Mouse (Mus musculus): ENCODE measurements around the gene Jagn1. TPM values are rescaled to one million over a fixed set of nuclear protein-coding genes. Genes with fewer than 3 reads are reported as not detected.
A peak's percentile ranks its signal among the peaks of the same experiment; 100 is the strongest.

Gene Jagn1
- total RNA-seq, 1 experiment: 119 TPM

DNA sequence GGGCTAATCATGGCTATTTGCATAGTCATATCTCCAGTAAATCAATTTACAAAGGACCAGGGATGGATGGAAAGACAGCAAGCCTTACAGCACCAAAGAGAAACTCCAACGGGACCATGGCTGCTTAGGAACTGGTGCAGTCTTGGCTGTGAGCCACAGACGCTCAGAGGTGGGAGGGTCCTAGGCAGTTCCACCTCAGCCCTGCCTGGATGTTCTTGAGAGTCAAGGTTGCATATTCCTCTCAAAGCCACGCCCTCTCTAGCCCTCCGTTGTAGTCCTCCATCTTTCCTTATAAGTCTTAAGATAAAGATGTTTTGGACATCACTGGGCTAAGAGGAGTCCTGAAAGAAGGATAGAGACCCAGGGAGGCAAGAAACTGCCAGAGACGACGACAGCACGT, 21.7 kb downstream of the Jagn1 start:
- Histone ChIP-seq H3K4me3 (ENCODE audit: insufficient read depth in 1 of 2, low read depth in 1 of 2, low read length in 2 of 2, poor library complexity in 1 of 2, severe bottlenecking in 1 of 2) (no peak overlapping the region), H3K4me1 (ENCODE audit: control insufficient read depth in 2 of 2, insufficient read depth in 2 of 2, low read length in 2 of 2, poor library complexity in 1 of 2) (no peaks in the 10 kb centered on the region; a peak in 1 of 4 replicates), H3K9me3 (ENCODE audit: control insufficient read depth, insufficient read depth, low read depth, low read length) (no peaks in the 10 kb centered on the region), H3K36me3 (ENCODE audit: control insufficient read depth, insufficient read depth, low read length, poor library complexity, severe bottlenecking) (no peaks in the 10 kb centered on the region), H3K27ac (ENCODE audit: insufficient read depth, low read depth, low read length, poor library complexity, severe bottlenecking) (no peak overlapping the region), H3K9ac (ENCODE audit: insufficient read depth, low read depth, low read length, poor library complexity, severe bottlenecking) (no peak overlapping the region)
- no peak for DNase-seq (ENCODE audit: low read depth, low spot score)
- in situ Hi-C loops (cut with MboI; ENCODE audit: low sequenced_read_pairs in 2 of 2, unreplicated experiment in 2 of 2): no loop called here
- TF ChIP-seq HCFC1 (IDR thresholded peaks at IDR 0.05; ENCODE audit: borderline replicate concordance, insufficient read depth, low read length) (no peak), ZNF384 (IDR thresholded peaks at IDR 0.05; ENCODE audit: low read depth, low read length) (no peak), ZC3H11A (IDR thresholded peaks at IDR 0.05; ENCODE audit: borderline replicate concordance, low read depth, low read length) (no peak), MAFK (IDR thresholded peaks at IDR 0.05; ENCODE audit: insufficient read depth, low read depth, low read length) (no peak), CHD2 (IDR thresholded peaks at IDR 0.05; ENCODE audit: low read depth, low read length) (no peak)

DNA sequence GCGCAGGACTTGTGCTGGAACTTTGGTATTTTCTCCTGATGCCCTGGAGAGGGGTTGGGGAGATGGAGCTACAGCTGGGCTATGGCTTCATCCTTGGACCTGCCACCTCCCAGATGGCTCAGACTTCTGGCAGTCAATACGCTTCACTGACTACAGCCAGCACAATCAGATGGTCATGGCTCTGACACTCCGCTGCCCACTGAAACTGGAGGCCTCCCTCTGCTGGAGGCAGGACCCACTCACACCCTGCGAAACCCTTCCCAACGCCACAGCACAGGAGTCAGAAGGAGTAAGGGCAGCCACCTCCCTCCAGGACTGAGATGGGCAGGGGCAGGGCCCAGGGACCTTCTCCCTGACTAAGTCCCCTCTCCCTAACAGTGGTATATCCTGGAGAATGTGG, 23.2 kb downstream of the Jagn1 start:
- no peak for TF ChIP-seq HCFC1 (IDR thresholded peaks at IDR 0.05; ENCODE audit: borderline replicate concordance, insufficient read depth, low read length)
- no peak for TF ChIP-seq ZC3H11A (IDR thresholded peaks at IDR 0.05; ENCODE audit: borderline replicate concordance, low read depth, low read length)
- TF ChIP-seq CHD2 (IDR thresholded peaks at IDR 0.05; ENCODE audit: low read depth, low read length): no peak
- no peak for TF ChIP-seq MAFK (IDR thresholded peaks at IDR 0.05; ENCODE audit: insufficient read depth, low read depth, low read length)
- no peak for TF ChIP-seq ZNF384 (IDR thresholded peaks at IDR 0.05; ENCODE audit: low read depth, low read length)
- H3K9ac ChIP-seq (ENCODE audit: insufficient read depth, low read depth, low read length, poor library complexity, severe bottlenecking): no peak overlapping the region
- H3K4me3 ChIP-seq (ENCODE audit: insufficient read depth in 1 of 2, low read depth in 1 of 2, low read length in 2 of 2, poor library complexity in 1 of 2, severe bottlenecking in 1 of 2): no peak overlapping the region
- DNase-seq (ENCODE audit: low read depth, low spot score): no peak
- no peaks in the 10 kb centered on the region for H3K36me3 ChIP-seq (ENCODE audit: control insufficient read depth, insufficient read depth, low read length, poor library complexity, severe bottlenecking)
- H3K4me1 ChIP-seq (ENCODE audit: control insufficient read depth in 2 of 2, insufficient read depth in 2 of 2, low read length in 2 of 2, poor library complexity in 1 of 2): peaks cover 4 to 6% of the 10 kb centered on the region in 2 experiments
- H3K9me3 ChIP-seq (ENCODE audit: control insufficient read depth, insufficient read depth, low read depth, low read length): no peaks in the 10 kb centered on the region
- H3K27ac ChIP-seq (ENCODE audit: insufficient read depth, low read depth, low read length, poor library complexity, severe bottlenecking): no peak overlapping the region
- in situ Hi-C loops (cut with MboI; ENCODE audit: low sequenced_read_pairs in 2 of 2, unreplicated experiment in 2 of 2): no loop called here

DNA sequence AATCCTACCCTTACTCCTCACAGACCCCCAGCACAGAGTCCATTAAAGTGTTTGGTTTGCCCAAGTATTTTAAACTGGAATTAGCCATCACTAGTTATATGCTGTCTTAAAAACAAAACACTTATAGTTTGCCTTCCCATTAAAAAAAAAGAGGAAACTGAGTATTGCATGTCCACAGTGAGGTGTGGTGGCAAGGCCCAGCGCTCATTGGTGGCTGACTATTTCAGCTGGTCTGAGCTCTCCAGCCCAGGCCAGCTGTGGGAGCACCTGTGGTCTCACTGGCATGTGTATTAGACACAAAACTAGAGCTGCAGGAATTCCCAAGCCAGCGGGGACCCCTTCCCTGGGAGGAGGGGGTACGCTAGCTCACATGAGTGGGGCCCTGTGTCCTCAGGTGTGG, 26.1 kb downstream of the Jagn1 start:
- in situ Hi-C loops (cut with MboI; ENCODE audit: low sequenced_read_pairs in 2 of 2, unreplicated experiment in 2 of 2): no loop called here
- no peak for DNase-seq (ENCODE audit: low read depth, low spot score)
- Histone ChIP-seq H3K9me3 (ENCODE audit: control insufficient read depth, insufficient read depth, low read depth, low read length) (no peaks in the 10 kb centered on the region), H3K4me3 (ENCODE audit: insufficient read depth in 1 of 2, low read depth in 1 of 2, low read length in 2 of 2, poor library complexity in 1 of 2, severe bottlenecking in 1 of 2) (0 out of 4 replicates have a peak overlapping the region, but pooled peaks of 1 of the 2 experiments have one; percentile 68), H3K27ac (ENCODE audit: insufficient read depth, low read depth, low read length, poor library complexity, severe bottlenecking) (no peak overlapping the region), H3K36me3 (ENCODE audit: control insufficient read depth, insufficient read depth, low read length, poor library complexity, severe bottlenecking) (no peaks in the 10 kb centered on the region), H3K4me1 (ENCODE audit: control insufficient read depth in 2 of 2, insufficient read depth in 2 of 2, low read length in 2 of 2, poor library complexity in 1 of 2) (peaks cover 6 to 19% of the 10 kb centered on the region in 2 experiments), H3K9ac (ENCODE audit: insufficient read depth, low read depth, low read length, poor library complexity, severe bottlenecking) (no peak overlapping the region)
- TF ChIP-seq MAFK (IDR thresholded peaks at IDR 0.05; ENCODE audit: insufficient read depth, low read depth, low read length) (no peak), ZNF384 (IDR thresholded peaks at IDR 0.05; ENCODE audit: low read depth, low read length) (no peak), ZC3H11A (IDR thresholded peaks at IDR 0.05; ENCODE audit: borderline replicate concordance, low read depth, low read length) (no peak), HCFC1 (IDR thresholded peaks at IDR 0.05; ENCODE audit: borderline replicate concordance, insufficient read depth, low read length) (no peak)

DNA sequence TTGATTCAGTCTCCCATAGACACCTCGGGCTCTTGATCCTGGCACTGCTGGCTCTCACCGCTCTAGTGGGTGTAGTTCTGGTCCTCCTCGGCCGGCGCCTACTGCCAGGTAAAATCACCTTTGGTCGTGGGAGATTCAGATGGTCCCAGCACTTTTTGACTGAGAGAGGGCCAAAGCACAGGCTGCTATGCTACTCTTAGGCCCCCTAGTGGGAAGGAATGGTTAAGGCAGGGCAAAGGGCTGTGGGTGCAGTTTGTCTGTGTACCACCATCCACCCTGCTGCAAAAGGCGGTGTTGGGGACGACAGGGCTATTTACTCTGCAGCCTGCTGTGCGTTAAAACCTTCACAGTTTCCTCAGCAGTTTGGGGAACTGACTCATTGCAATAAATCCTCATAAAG, 26.7 kb downstream of the Jagn1 start:
- Histone ChIP-seq H3K27ac (ENCODE audit: insufficient read depth, low read depth, low read length, poor library complexity, severe bottlenecking) (no peak overlapping the region), H3K9me3 (ENCODE audit: control insufficient read depth, insufficient read depth, low read depth, low read length) (no peaks in the 10 kb centered on the region), H3K4me1 (ENCODE audit: control insufficient read depth in 2 of 2, insufficient read depth in 2 of 2, low read length in 2 of 2, poor library complexity in 1 of 2) (peaks cover 6 to 19% of the 10 kb centered on the region in 2 experiments), H3K9ac (ENCODE audit: insufficient read depth, low read depth, low read length, poor library complexity, severe bottlenecking) (no peak overlapping the region), H3K36me3 (ENCODE audit: control insufficient read depth, insufficient read depth, low read length, poor library complexity, severe bottlenecking) (no peaks in the 10 kb centered on the region), H3K4me3 (ENCODE audit: insufficient read depth in 1 of 2, low read depth in 1 of 2, low read length in 2 of 2, poor library complexity in 1 of 2, severe bottlenecking in 1 of 2) (peak overlapping the region; percentile 68 to 69; a peak in 3 of 4 replicates)
- TF ChIP-seq MAFK (IDR thresholded peaks at IDR 0.05; ENCODE audit: insufficient read depth, low read depth, low read length): no peak
- no peak for TF ChIP-seq ZNF384 (IDR thresholded peaks at IDR 0.05; ENCODE audit: low read depth, low read length)
- no peak for TF ChIP-seq HCFC1 (IDR thresholded peaks at IDR 0.05; ENCODE audit: borderline replicate concordance, insufficient read depth, low read length)
- TF ChIP-seq CHD2 (IDR thresholded peaks at IDR 0.05; ENCODE audit: low read depth, low read length): no peak
- TF ChIP-seq ZC3H11A (IDR thresholded peaks at IDR 0.05; ENCODE audit: borderline replicate concordance, low read depth, low read length): peak; percentile 48; the same call in 1 of the 2 replicates
- in situ Hi-C loops (cut with MboI; ENCODE audit: low sequenced_read_pairs in 2 of 2, unreplicated experiment in 2 of 2): no loop called here
- DNase-seq (ENCODE audit: low read depth, low spot score): peak; percentile 81

DNA sequence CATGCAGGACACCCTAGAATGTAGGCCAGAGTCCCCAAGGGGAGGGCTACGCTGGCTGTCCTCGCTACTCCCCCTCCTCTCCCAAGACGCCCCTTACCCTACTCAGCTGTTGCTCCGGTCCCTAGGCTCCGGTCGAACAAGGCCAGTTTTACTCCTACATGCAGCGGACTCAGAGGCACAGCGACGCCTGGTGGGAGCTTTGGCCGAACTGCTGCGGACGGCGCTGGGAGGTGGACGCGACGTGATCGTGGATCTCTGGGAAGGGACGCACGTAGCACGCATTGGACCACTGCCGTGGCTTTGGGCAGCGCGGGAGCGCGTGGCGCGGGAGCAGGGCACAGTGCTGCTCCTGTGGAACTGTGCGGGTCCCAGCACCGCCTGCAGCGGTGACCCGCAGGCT, 27.1 kb downstream of the Jagn1 start:
- no peak for TF ChIP-seq CHD2 (IDR thresholded peaks at IDR 0.05; ENCODE audit: low read depth, low read length)
- TF ChIP-seq ZNF384 (IDR thresholded peaks at IDR 0.05; ENCODE audit: low read depth, low read length): no peak
- TF ChIP-seq HCFC1 (IDR thresholded peaks at IDR 0.05; ENCODE audit: borderline replicate concordance, insufficient read depth, low read length): no peak; the same call in 1 of the 2 replicates
- no peak for TF ChIP-seq ZC3H11A (IDR thresholded peaks at IDR 0.05; ENCODE audit: borderline replicate concordance, low read depth, low read length)
- TF ChIP-seq MAFK (IDR thresholded peaks at IDR 0.05; ENCODE audit: insufficient read depth, low read depth, low read length): no peak
- H3K27ac ChIP-seq (ENCODE audit: insufficient read depth, low read depth, low read length, poor library complexity, severe bottlenecking): no peak overlapping the region
- in situ Hi-C loops (cut with MboI; ENCODE audit: low sequenced_read_pairs in 2 of 2, unreplicated experiment in 2 of 2): no loop called here

More for the DNA sequence above, 27.1 kb downstream of the Jagn1 start:
- DNase-seq (ENCODE audit: low read depth, low spot score): peak; percentile 42
- Histone ChIP-seq H3K4me3 (ENCODE audit: insufficient read depth in 1 of 2, low read depth in 1 of 2, low read length in 2 of 2, poor library complexity in 1 of 2, severe bottlenecking in 1 of 2) (peak overlapping the region; percentile 68 to 69), H3K9me3 (ENCODE audit: control insufficient read depth, insufficient read depth, low read depth, low read length) (no peaks in the 10 kb centered on the region), H3K4me1 (ENCODE audit: control insufficient read depth in 2 of 2, insufficient read depth in 2 of 2, low read length in 2 of 2, poor library complexity in 1 of 2) (peaks cover 6 to 19% of the 10 kb centered on the region in 2 experiments), H3K36me3 (ENCODE audit: control insufficient read depth, insufficient read depth, low read length, poor library complexity, severe bottlenecking) (no peaks in the 10 kb centered on the region), H3K9ac (ENCODE audit: insufficient read depth, low read depth, low read length, poor library complexity, severe bottlenecking) (no peak overlapping the region; the same call in 1 of the 2 replicates)
